In the genomic region with DNA sequence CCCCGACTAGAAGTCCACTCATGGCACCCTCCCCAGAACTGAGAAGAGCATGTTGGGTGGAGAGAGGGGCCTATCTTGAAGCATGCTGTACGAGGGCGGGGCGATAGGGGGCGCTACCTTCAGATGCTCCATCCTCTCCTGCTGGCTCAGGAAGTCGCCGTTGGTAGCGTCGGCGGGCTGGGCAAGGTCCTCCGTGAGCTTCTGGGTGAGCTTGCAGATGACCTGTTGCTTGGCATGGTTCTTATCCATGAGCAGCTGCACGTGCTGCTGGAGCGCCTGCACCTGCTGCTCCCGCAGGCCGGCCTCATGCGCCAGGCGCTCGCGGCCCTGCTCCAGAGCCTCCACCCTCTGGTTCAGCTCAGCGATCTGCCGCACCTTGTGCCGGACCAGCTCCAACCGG, we compare ENCODE assay signal across 8 mouse cellular contexts. TPM values are rescaled to one million over a fixed set of nuclear protein-coding genes. Genes with fewer than 3 reads are reported as not detected.
DNase-seq lines count a peak whose midpoint lies in the region; ATAC-seq lines count a peak whose summit lies in the region.

No protein-coding gene starts in this region.

- no peak for ATAC-seq in heart, embryonic 12.5 days (ENCODE audit: insufficient number of reproducible peaks, low FRiP score)
- 0 out of 2 replicates have a peak, but pooled peaks have one; percentile 46 for ATAC-seq in forebrain, embryonic 11.5 days (replicated peaks; ENCODE audit: low FRiP score)
- no peak for ATAC-seq in limb, embryonic 13.5 days (ENCODE audit: low FRiP score, low read depth)

- no peaks in the 10 kb centered on the region for H3K36me3 ChIP-seq in heart, embryonic 12.5 days
- H3K36me3 ChIP-seq in forebrain, embryonic 11.5 days (ENCODE audit: control insufficient read depth, insufficient read depth, low read length), result no peaks in the 10 kb centered on the region
- H3K36me3 ChIP-seq in limb, embryonic 13.5 days, result no peaks in the 10 kb centered on the region

- no peaks in the 10 kb centered on the region for H3K9me3 ChIP-seq in heart, embryonic 12.5 days (replicated peaks)
- H3K9me3 ChIP-seq in forebrain, embryonic 11.5 days (ENCODE audit: control insufficient read depth, low read length), result no peaks in the 10 kb centered on the region
- H3K9me3 ChIP-seq in limb, embryonic 13.5 days, result no peaks in the 10 kb centered on the region

- no peak overlapping the region for H3K27ac ChIP-seq in heart, embryonic 12.5 days (ENCODE audit: poor library complexity, severe bottlenecking)
- H3K27ac ChIP-seq in forebrain, embryonic 11.5 days (ENCODE audit: low read depth, low read length), result no peak overlapping the region
- no peak overlapping the region for H3K27ac ChIP-seq in limb, embryonic 13.5 days

- H3K4me1 ChIP-seq in heart, embryonic 12.5 days (replicated peaks), result peaks cover 7% of the 10 kb centered on the region
- H3K4me1 ChIP-seq in forebrain, embryonic 11.5 days (replicated peaks; ENCODE audit: control insufficient read depth, insufficient read depth, low read length), result no peaks in the 10 kb centered on the region
- H3K4me1 ChIP-seq in limb, embryonic 13.5 days, result no peaks in the 10 kb centered on the region

- no peak for DNase-seq in heart, adult 11 months
- peak; percentile 32 for DNase-seq in MN1 (ENCODE audit: low spot score)
- DNase-seq in forebrain, embryonic 11.5 days (ENCODE audit: low spot score), result peak; percentile 80
- DNase-seq in retina, embryonic 14.5 days (ENCODE audit: low spot score), result peak; percentile 64
- DNase-seq in adrenal gland, adult 8-10 months, result no peak
- DNase-seq in frontal cortex, postnatal 10 days (ENCODE audit: low spot score in 2 of 2), result no peak

- H3K4me3 ChIP-seq in heart, embryonic 12.5 days, result no peak overlapping the region
- peak overlapping the region; percentile 19; the same call in 1 of the 2 replicates for H3K4me3 ChIP-seq in forebrain, embryonic 11.5 days (ENCODE audit: low read depth, low read length)
- H3K4me3 ChIP-seq in limb, embryonic 13.5 days, result no peak overlapping the region

- peak overlapping the region; percentile 24; the same call in 1 of the 2 replicates for H3K4me2 ChIP-seq in heart, embryonic 12.5 days
- H3K4me2 ChIP-seq in forebrain, embryonic 11.5 days (ENCODE audit: low read depth, low read length, severe bottlenecking), result peak overlapping the region; percentile 44
- peak overlapping the region; percentile 17; the same call in 1 of the 2 replicates for H3K4me2 ChIP-seq in limb, embryonic 13.5 days (replicated peaks)

- H3K27me3 ChIP-seq in heart, embryonic 12.5 days (replicated peaks), result peaks cover 64% of the 10 kb centered on the region
- no peaks in the 10 kb centered on the region for H3K27me3 ChIP-seq in forebrain, embryonic 11.5 days (ENCODE audit: control insufficient read depth, insufficient read depth, low read length)
- H3K27me3 ChIP-seq in limb, embryonic 13.5 days, result peaks cover 24% of the 10 kb centered on the region

- 13% methylated on average over 23 of the region's 23 CpGs for WGBS in heart, embryonic 12.5 days
- WGBS in forebrain, embryonic 11.5 days, result 4% methylated on average over 23 of the region's 23 CpGs
- WGBS in limb, embryonic 13.5 days, result 12% methylated on average over 23 of the region's 23 CpGs

- H3K9ac ChIP-seq in heart, embryonic 12.5 days, result no peak overlapping the region
- peak overlapping the region; percentile 53 for H3K9ac ChIP-seq in forebrain, embryonic 11.5 days (ENCODE audit: low read length)
- H3K9ac ChIP-seq in limb, embryonic 13.5 days, result no peak overlapping the region

RNA-seq across cellular contexts. Expression of a gene that starts 18.3 kb away (rescaled TPM):
- 0.15 and 0.34 TPM in 2 replicates for polyA plus RNA-seq in heart, embryonic 12.5 days (2016; fragmentation: Nextera tagmentation; extraction: Ambion mirVana)
- polyA plus RNA-seq in forebrain, embryonic 11.5 days (2014; fragmentation: Nextera tagmentation; extraction: Ambion mirVana), result 2.5 and 2.8 TPM in 2 replicates
- 2.6 and 2.7 TPM in 2 replicates for polyA plus RNA-seq in limb, embryonic 13.5 days (2015; fragmentation: Nextera tagmentation; extraction: Ambion mirVana)
- total RNA-seq in adrenal gland, adult 8-10 months (2022), result 1 to 10 TPM; 2.7 to 6.3 (median 5.1) TPM

RNA-seq across cellular contexts. Expression of a gene that starts 29.7 kb away (rescaled TPM):
- 0.42 and 0.51 TPM in 2 replicates for polyA plus RNA-seq in heart, embryonic 12.5 days (2016; fragmentation: Nextera tagmentation; extraction: Ambion mirVana)
- polyA plus RNA-seq in forebrain, embryonic 11.5 days (2014; fragmentation: Nextera tagmentation; extraction: Ambion mirVana), result 0.57 and 0.84 TPM in 2 replicates
- 1.8 and 2.1 TPM in 2 replicates for polyA plus RNA-seq in limb, embryonic 13.5 days (2015; fragmentation: Nextera tagmentation; extraction: Ambion mirVana)
- total RNA-seq in adrenal gland, adult 8-10 months (2022), result 10 to 100 TPM in 1 of 4 experiments, 1 to 10 TPM in 3; 2.6 to 10.5 (median 7.0) TPM

Comparison
In these comparisons a context has a peak if more than half of its experiments do, and no peak if none do; other contexts are left out.
1. DNase-seq: peak in MN1 (single experiment), forebrain, embryonic 11.5 days (single experiment) and retina, embryonic 14.5 days (single experiment); none in heart, adult 11 months (single experiment), adrenal gland, adult 8-10 months (single experiment) and frontal cortex, postnatal 10 days (0 of 2).
2. Peak in every context shown above with its lines, with median percentiles within 50 percentile points of each other: H3K4me2 ChIP-seq.